Mouse (Mus musculus) kidney, postnatal 0 days (tissue): ENCODE results near the gene Oxnad1. TPM values are rescaled to one million over a fixed set of nuclear protein-coding genes. Genes with fewer than 3 reads are reported as not detected.
A peak's percentile ranks its signal among the peaks of the same experiment; 100 is the strongest.
"Not testable (repeated sequence)": the region's sequence is repeated elsewhere in the genome, so short reads cannot be mapped to it uniquely, and the experiment has no call there.

Source experiments
- ATAC-seq: fragments of 200-750 bp; cut with Nextera tagmentation; replicated peaks from 2 replicates; pipeline ENCODE4 v1.8.0; 2017; ENCODE audit warnings: low read depth, moderate number of reproducible peaks, moderate TSS enrichment, moderate library complexity; ENCODE audit not compliant: low FRiP score
- DNase-seq: peaks from one replicate; pipeline ENCODE4 v3.0.0-alpha.2; 2016; ENCODE audit warnings: low spot score
- H3K27ac ChIP-seq: fragments of 300-500 bp; sonication (generic); 2 replicates; pipeline ENCODE4 v1.5.1; 2014; ENCODE audit warnings: mild to moderate bottlenecking
- H3K27me3 ChIP-seq: fragments of 300-500 bp; sonication (generic); 2 replicates; pipeline ENCODE4 v1.6.1; 2014; ENCODE audit warnings: low read length, mixed read lengths; ENCODE audit not compliant: insufficient read depth
- H3K36me3 ChIP-seq: fragments of 300-500 bp; sonication (generic); 2 replicates; pipeline ENCODE4 v1.6.1; 2014; ENCODE audit warnings: low read length, mixed read lengths; ENCODE audit not compliant: insufficient read depth
- H3K4me1 ChIP-seq: fragments of 300-500 bp; sonication (generic); replicated peaks from 2 replicates; pipeline ENCODE4 v1.6.1; 2014; ENCODE audit warnings: antibody characterized with exemption, low read length, mixed read lengths; ENCODE audit not compliant: insufficient read depth
- H3K4me2 ChIP-seq: fragments of 300-500 bp; sonication (generic); 2 replicates; pipeline ENCODE4 v1.6.1; 2014; ENCODE audit warnings: mild to moderate bottlenecking, low read length, moderate library complexity, mixed read lengths
- H3K4me3 ChIP-seq: fragments of 300-500 bp; sonication (generic); replicated peaks from 2 replicates; pipeline ENCODE4 v1.5.1; 2014; ENCODE audit warnings: low read depth, low read length
- H3K9ac ChIP-seq: fragments of 300-500 bp; sonication (generic); 2 replicates; pipeline ENCODE4 v1.6.1; 2014; ENCODE audit warnings: low read depth, low read length
- H3K9me3 ChIP-seq: fragments of 300-500 bp; sonication (generic); replicated peaks from 2 replicates; pipeline ENCODE4 v1.6.1; 2016; ENCODE audit warnings: low read length, inconsistent platforms, mixed read lengths
- CTCF ChIP-seq: IDR thresholded peaks from 2 replicates; pipeline ENCODE4 v1.5.1; 2016; ENCODE audit warnings: antibody characterized with exemption, low read depth, mild to moderate bottlenecking, moderate library complexity
- WGBS: fragments of 180-500 bp; shearing (Covaris S2); extraction: QIAGEN DNeasy Blood & Tissue Kit; methylation state at CpG from one replicate; pipeline ENCODE4 v1.1.7; 2014; 5-methylcytosine and 5-hydroxymethylcytosine counted together
- polyA plus RNA-seq: library from polyadenylated mRNA; unstranded; fragments of >200 nt; fragmentation: Nextera tagmentation; extraction: Ambion mirVana; gene quantifications from 2 replicates; pipeline ENCODE4 v1.2.1, GENCODE M21; 2015

Gene Oxnad1
- polyA plus RNA-seq, 1 experiment from 2014 or later: 31.6 TPM

GRCm38 (mm10) chr14:32085486-32086201 lies 470 bp downstream of the Oxnad1 start, which contains the start of gene Dph3:
Gene Dph3 (minus strand): TSS chr14:32085729.
- ATAC-seq: peak; percentile 96
- H3K27ac ChIP-seq: peak within 1 kb of the TSS; percentile 94
- peaks cover 6% of the 10 kb centered on the region; the same call in 1 of the 2 replicates for H3K4me1 ChIP-seq
- peak within 1 kb of the TSS; percentile 74 for H3K4me2 ChIP-seq
- peak within 1 kb of the TSS; percentile 55 for H3K4me3 ChIP-seq
- no peaks in the 10 kb centered on the region for H3K27me3 ChIP-seq
- TF ChIP-seq CTCF: peak; percentile 71
- under 1% methylated on average over 43 of the region's 43 CpGs for WGBS
- H3K9ac ChIP-seq: peak within 1 kb of the TSS; percentile 70
- H3K9me3 ChIP-seq: no peaks in the 10 kb centered on the region
- peaks cover 17% of the 10 kb centered on the region for H3K36me3 ChIP-seq
- peak; percentile 98 for DNase-seq

- no peaks in the 10 kb centered on the region for H3K27me3 ChIP-seq
- H3K36me3 ChIP-seq: peaks cover 17% of the 10 kb centered on the region
- 6% methylated on average over 8 of the region's 8 CpGs for WGBS
- ATAC-seq (no peak), DNase-seq (peak; percentile 64)
- peak overlapping the region; percentile 74 for H3K4me2 ChIP-seq
- H3K9me3 ChIP-seq: no peaks in the 10 kb centered on the region
- H3K9ac ChIP-seq: peak overlapping the region; percentile 70
- no peak for TF ChIP-seq CTCF
- peaks cover 6% of the 10 kb centered on the region; the same call in 1 of the 2 replicates for H3K4me1 ChIP-seq
- H3K27ac ChIP-seq: peak overlapping the region; percentile 94
- H3K4me3 ChIP-seq: peak overlapping the region; percentile 55
Observed at GRCm38 (mm10) chr14:32086226-32086625, 1.1 kb downstream of the Oxnad1 start.

GRCm38 (mm10) chr14:32087584-32088248 lies 2.5 kb downstream of the Oxnad1 start:
- not testable (repeated sequence) for DNase-seq, H3K27ac ChIP-seq, H3K27me3 ChIP-seq, H3K4me3 ChIP-seq, H3K36me3 ChIP-seq, H3K9me3 ChIP-seq, H3K4me1 ChIP-seq, H3K9ac ChIP-seq, H3K4me2 ChIP-seq, ATAC-seq
- 89% methylated on average over 7 of the region's 7 CpGs for WGBS

GRCm38 (mm10) chr14:32091124-32091523 lies 6.0 kb downstream of the Oxnad1 start:
- DNase-seq: peak; percentile 85
- no peak for TF ChIP-seq CTCF
- Histone ChIP-seq H3K4me2 (no peak overlapping the region), H3K36me3 (0 out of 2 replicates have a peak, but pooled peaks cover 4% of the 10 kb centered on the region), H3K4me1 (peaks cover 6% of the 10 kb centered on the region; the same call in 1 of the 2 replicates), H3K9ac (no peak overlapping the region), H3K27ac (0 out of 2 replicates have a peak overlapping the region, but pooled peaks have one; percentile 42), H3K4me3 (no peak overlapping the region), H3K9me3 (no peaks in the 10 kb centered on the region), H3K27me3 (no peaks in the 10 kb centered on the region)
- 16% methylated on average over 4 of the region's 4 CpGs for WGBS
- peak; percentile 47 for ATAC-seq

- no peak for TF ChIP-seq CTCF
- ATAC-seq (0 out of 2 replicates have a peak, but pooled peaks have one; percentile 12), DNase-seq (no peak)
- Histone ChIP-seq H3K27ac (0 out of 2 replicates have a peak overlapping the region, but pooled peaks have one; percentile 42), H3K4me1 (peaks cover 6% of the 10 kb centered on the region; the same call in 1 of the 2 replicates), H3K4me2 (no peak overlapping the region), H3K9ac (no peak overlapping the region), H3K4me3 (no peak overlapping the region), H3K9me3 (no peaks in the 10 kb centered on the region), H3K27me3 (no peaks in the 10 kb centered on the region), H3K36me3 (peaks cover 4% of the 10 kb centered on the region; the same call in 1 of the 2 replicates)
- 51% methylated on average over 4 of the region's 4 CpGs for WGBS
Observed at GRCm38 (mm10) chr14:32091704-32092103, 6.5 kb downstream of the Oxnad1 start.

- H3K4me2 ChIP-seq: no peak overlapping the region
- ATAC-seq (no peak), DNase-seq (no peak)
- no peak overlapping the region for H3K9ac ChIP-seq
- H3K4me3 ChIP-seq: no peak overlapping the region
- no peak for TF ChIP-seq CTCF
- H3K36me3 ChIP-seq: peaks cover 8% of the 10 kb centered on the region; the same call in 1 of the 2 replicates
- no peaks in the 10 kb centered on the region for H3K9me3 ChIP-seq
- no peak overlapping the region for H3K27ac ChIP-seq
- H3K4me1 ChIP-seq: no peaks in the 10 kb centered on the region
- 53% methylated on average over 1 of the region's 1 CpGs for WGBS
- H3K27me3 ChIP-seq: no peaks in the 10 kb centered on the region
Observed at GRCm38 (mm10) chr14:32093018-32093417, 7.8 kb downstream of the Oxnad1 start.
